Mouse (Mus musculus) liver, embryonic 16.5 days (tissue): ENCODE measurements at regions not wholly inside any gene's neighbourhood (a gene's known extent, or its start where the extent isn't known, plus 50 kb on each side); places are given as distances from the start of the nearest gene placed in this dataset.

Source experiments
- ATAC-seq: fragments of 200-750 bp; cut with Nextera tagmentation; 2 replicates; pipeline ENCODE4 v1.8.0; 2017; ENCODE audit warnings: low read depth, mild to moderate bottlenecking, moderate number of reproducible peaks, moderate library complexity
- H3K27ac ChIP-seq: fragments of 300-500 bp; sonication (generic); 2 replicates; pipeline ENCODE4 v1.5.1; 2014; ENCODE audit warnings: mild to moderate bottlenecking, low read length
- H3K27me3 ChIP-seq: fragments of 300-500 bp; sonication (generic); 2 replicates; pipeline ENCODE4 v1.6.1; 2014; ENCODE audit warnings: low read depth, low read length, mixed read lengths; ENCODE audit not compliant: control insufficient read depth, insufficient read depth
- H3K36me3 ChIP-seq: fragments of 300-500 bp; sonication (generic); 2 replicates; pipeline ENCODE4 v1.6.1; 2014; ENCODE audit warnings: mild to moderate bottlenecking; ENCODE audit not compliant: control insufficient read depth, insufficient read depth
- H3K4me1 ChIP-seq: fragments of 300-500 bp; sonication (generic); 2 replicates; pipeline ENCODE4 v1.6.1; 2014; ENCODE audit warnings: low read depth, low read length, mixed read lengths; ENCODE audit not compliant: control insufficient read depth
- H3K4me2 ChIP-seq: fragments of 300-500 bp; sonication (generic); 2 replicates; pipeline ENCODE4 v1.6.1; 2014; ENCODE audit warnings: low read depth, low read length, mixed read lengths
- H3K4me3 ChIP-seq: fragments of 300-500 bp; sonication (generic); 2 replicates; pipeline ENCODE4 v1.5.1; 2014; ENCODE audit warnings: low read depth, mild to moderate bottlenecking, low read length
- H3K9ac ChIP-seq: fragments of 300-500 bp; sonication (generic); 2 replicates; pipeline ENCODE4 v1.6.1; 2014; ENCODE audit warnings: low read depth, low read length
- H3K9me3 ChIP-seq: fragments of 300-500 bp; sonication (generic); replicated peaks from 2 replicates; pipeline ENCODE4 v1.6.1; 2016; ENCODE audit warnings: low read length; ENCODE audit not compliant: control insufficient read depth
- WGBS: fragments of 180-500 bp; shearing (Covaris S2); extraction: QIAGEN DNeasy Blood & Tissue Kit; methylation state at CpG from one replicate; pipeline ENCODE4 v1.1.7; 2014; ENCODE audit not compliant: insufficient replicate concordance; 5-methylcytosine and 5-hydroxymethylcytosine counted together

DNA sequence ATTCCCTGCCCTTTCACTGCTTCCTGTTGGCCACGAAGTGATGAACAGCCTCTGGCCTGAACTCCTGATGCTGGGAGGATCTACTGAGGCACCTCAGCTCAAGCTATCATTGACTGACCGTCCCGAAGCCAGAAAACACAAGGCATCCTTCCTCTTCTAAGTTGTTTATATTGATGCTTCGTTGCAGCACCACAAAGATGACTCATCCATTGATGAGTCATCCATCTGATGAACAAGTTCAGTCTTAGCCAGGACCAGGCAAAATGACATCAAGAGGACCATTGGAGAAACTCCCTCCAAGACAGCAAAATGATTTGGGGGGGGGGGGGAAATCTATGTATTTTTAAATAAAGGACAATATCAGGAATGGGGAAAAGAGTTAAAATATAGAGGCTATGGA is 144.5 kb downstream of the Rab28 start:
- Histone ChIP-seq H3K4me3 (no peak overlapping the region), H3K27ac (no peak overlapping the region), H3K4me2 (no peak overlapping the region), H3K27me3 (no peaks in the 10 kb centered on the region), H3K9me3 (no peaks in the 10 kb centered on the region), H3K36me3 (no peaks in the 10 kb centered on the region), H3K9ac (no peak overlapping the region), H3K4me1 (no peaks in the 10 kb centered on the region)
- 35% methylated on average over 4 of the region's 4 CpGs for WGBS
- ATAC-seq = no peak

DNA sequence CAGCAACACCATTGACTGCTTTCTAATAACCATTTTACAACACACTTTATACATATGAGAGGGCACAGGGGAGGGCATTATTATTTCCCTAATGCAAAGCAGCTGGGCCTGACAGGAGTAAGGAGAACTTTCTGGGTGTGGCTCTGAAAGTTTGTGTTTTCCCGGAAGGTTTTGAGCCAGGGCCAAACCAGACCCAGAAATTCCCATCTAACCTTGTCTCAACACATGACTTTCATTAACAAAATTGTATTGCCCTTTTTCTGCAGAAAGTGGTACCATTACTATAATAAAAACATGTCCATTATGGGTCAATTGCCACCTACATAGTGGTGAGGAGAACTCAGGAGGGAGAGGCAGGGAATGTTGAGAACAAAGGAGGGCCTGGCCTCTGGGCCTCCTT is 145.7 kb downstream of the Rab28 start:
- H3K4me1 ChIP-seq = no peaks in the 10 kb centered on the region
- ATAC-seq = no peak
- WGBS = 64% methylated on average over 1 of the region's 1 CpGs
- H3K4me3 ChIP-seq = no peak overlapping the region
- H3K9me3 ChIP-seq = no peaks in the 10 kb centered on the region
- no peak overlapping the region for H3K9ac ChIP-seq
- H3K36me3 ChIP-seq = no peaks in the 10 kb centered on the region
- H3K27ac ChIP-seq = no peak overlapping the region
- no peaks in the 10 kb centered on the region for H3K27me3 ChIP-seq
- H3K4me2 ChIP-seq = no peak overlapping the region

DNA sequence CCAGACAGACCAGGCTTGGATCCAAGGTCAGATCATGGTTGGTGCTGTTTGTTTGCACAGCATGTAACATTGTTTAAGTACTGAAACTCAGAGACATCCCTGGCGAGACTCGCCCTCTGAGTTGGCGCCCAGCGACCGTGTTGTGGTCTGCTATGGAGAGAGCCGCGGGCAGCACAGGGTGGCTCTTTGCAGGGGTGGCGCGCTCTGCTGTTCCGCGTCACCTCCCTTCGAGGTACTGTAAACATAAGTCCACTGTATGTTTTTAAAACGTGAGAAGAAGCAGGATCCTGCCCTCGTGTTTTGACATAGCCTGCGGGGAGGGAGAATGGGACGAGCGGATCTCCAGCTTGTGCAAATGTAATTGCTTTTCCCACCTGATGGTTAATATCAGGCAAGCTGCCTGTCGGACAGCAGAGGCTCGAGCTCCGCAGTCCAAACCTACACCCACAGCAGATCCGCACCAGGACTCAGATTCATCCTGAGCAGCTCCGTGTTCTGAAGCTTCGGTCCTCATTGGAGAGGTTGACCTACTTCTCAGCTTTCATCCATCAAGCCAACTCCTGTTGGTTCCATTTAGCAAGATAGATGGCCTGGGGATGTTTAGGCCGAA is 151.2 kb downstream of the Rab28 start:
- H3K9me3 ChIP-seq = no peaks in the 10 kb centered on the region
- H3K36me3 ChIP-seq = no peaks in the 10 kb centered on the region
- H3K4me3 ChIP-seq = no peak overlapping the region
- no peak overlapping the region for H3K27ac ChIP-seq
- no peaks in the 10 kb centered on the region for H3K27me3 ChIP-seq
- no peak overlapping the region for H3K9ac ChIP-seq
- H3K4me1 ChIP-seq = no peaks in the 10 kb centered on the region
- peak overlapping the region; percentile 23; the same call in 1 of the 2 replicates for H3K4me2 ChIP-seq
- WGBS = 48% methylated on average over 24 of the region's 24 CpGs
- ATAC-seq = no peak

DNA sequence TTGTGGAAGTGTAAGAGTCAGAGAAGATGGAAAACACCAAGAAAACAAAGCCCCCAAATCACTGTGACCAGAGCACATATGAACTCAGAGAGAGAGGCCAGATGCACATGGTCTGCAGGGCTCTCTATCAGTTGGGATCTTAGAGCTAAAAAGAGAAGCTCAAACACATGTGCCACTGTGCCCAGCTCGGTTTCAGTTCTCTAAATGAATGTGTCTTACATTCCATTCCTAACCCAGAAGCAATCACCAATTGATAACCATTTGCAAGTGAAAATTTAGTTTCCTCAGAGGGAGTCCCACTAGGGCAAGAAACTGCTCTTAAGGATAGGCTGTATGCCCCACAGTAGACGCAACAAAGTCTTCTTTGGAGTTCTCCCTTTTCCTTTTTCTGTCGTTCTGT is 153.6 kb downstream of the Rab28 start:
- Histone ChIP-seq H3K4me2 (no peak overlapping the region), H3K36me3 (no peaks in the 10 kb centered on the region), H3K9ac (no peak overlapping the region), H3K4me3 (no peak overlapping the region), H3K27me3 (no peaks in the 10 kb centered on the region), H3K27ac (no peak overlapping the region), H3K9me3 (no peaks in the 10 kb centered on the region), H3K4me1 (no peaks in the 10 kb centered on the region)
- 53% methylated on average over 3 of the region's 3 CpGs for WGBS
- ATAC-seq = no peak

DNA sequence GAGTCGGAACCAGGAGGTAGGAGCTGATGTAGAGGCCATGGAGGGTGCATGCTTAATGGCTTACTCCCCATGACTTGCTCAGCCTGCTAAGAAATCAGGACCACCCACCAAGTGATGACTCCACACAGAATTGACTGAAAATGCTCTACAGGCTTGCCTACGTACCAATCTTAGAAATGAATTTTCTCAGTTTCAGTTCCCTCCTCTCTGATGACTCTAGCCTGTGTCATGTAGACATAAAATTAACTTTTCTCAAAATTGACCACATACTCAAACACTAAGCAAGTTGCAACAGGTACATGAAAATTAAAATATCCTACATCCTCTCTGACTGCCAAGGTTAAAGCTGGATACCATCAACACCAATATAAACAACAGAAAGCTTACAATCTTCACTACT is 157.9 kb downstream of the Rab28 start:
- 53% methylated on average over 2 of the region's 2 CpGs for WGBS
- no peak for ATAC-seq
- no peak overlapping the region for H3K27ac ChIP-seq
- no peak overlapping the region for H3K9ac ChIP-seq
- H3K4me3 ChIP-seq = no peak overlapping the region
- H3K27me3 ChIP-seq = no peaks in the 10 kb centered on the region
- H3K36me3 ChIP-seq = no peaks in the 10 kb centered on the region
- no peaks in the 10 kb centered on the region for H3K4me1 ChIP-seq
- H3K9me3 ChIP-seq = no peaks in the 10 kb centered on the region
- no peak overlapping the region for H3K4me2 ChIP-seq

DNA sequence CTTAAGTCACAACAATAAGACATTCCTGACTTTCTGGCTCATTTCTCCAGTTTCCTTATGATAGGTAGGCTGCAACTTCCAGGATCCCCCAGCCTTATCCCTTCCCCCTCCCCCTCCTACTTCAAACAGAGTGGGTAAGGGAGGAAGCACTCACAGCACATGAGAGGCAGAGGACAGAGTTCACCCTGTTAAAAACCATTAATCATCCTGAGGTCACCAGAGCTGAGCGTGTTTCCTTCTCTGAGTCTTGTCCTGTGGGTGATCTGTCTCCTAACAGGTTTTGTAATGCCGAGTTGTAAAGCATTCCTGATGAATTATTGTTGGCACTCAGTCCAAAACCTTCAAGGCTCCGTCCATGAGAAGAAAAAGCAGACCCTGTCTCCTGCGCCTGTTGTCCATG is 161.0 kb downstream of the Rab28 start:
- no peaks in the 10 kb centered on the region for H3K4me1 ChIP-seq
- no peaks in the 10 kb centered on the region for H3K9me3 ChIP-seq
- H3K27me3 ChIP-seq = no peaks in the 10 kb centered on the region
- no peak overlapping the region for H3K9ac ChIP-seq
- no peak overlapping the region for H3K27ac ChIP-seq
- H3K4me2 ChIP-seq = no peak overlapping the region
- ATAC-seq = no peak
- 31% methylated on average over 4 of the region's 4 CpGs for WGBS
- no peaks in the 10 kb centered on the region for H3K36me3 ChIP-seq
- no peak overlapping the region for H3K4me3 ChIP-seq

DNA sequence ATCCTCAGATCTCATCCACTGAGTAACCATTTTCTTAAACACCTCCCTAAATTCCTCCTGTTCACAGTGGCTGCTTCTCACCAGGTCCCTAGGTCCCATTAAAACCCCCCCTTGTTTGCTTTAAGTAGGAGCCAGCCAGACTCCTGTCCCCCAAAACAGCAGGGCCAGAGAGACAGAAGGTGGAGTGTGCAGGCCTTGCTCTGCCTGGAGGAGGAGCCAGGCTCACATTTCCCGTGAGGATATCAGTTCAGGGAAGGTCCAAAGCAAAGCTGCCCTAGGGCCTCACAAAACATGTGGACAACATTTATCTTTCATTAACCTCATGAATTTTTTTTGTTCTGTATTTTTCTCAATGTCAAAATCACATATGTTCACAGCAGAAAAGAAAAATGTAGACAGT is 167.2 kb downstream of the Rab28 start:
- no peak for ATAC-seq
- 11% methylated on average over 1 of the region's 1 CpGs for WGBS

DNA sequence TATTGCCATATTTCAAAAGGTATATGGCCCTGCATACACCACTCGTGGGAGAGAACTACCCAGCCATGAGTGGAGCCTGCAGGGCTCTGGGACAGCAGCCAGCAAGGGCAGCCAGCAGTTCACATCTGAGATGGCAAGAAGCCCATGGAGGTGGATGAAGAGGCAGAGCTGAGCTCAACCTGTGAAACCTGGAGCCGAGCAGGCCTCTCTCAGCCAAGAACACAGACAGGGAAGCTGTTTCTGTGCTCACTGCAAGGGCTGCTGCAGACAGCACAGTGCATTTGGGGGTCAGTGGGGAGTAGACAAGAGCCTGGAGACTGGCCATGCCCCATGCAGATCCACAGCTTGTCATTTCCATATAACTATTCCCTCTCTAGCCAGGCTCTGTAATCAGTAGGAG is 173.4 kb downstream of the Rab28 start:
- no peak overlapping the region for H3K4me3 ChIP-seq
- no peaks in the 10 kb centered on the region for H3K9me3 ChIP-seq
- H3K9ac ChIP-seq = no peak overlapping the region
- no peaks in the 10 kb centered on the region for H3K36me3 ChIP-seq
- H3K27me3 ChIP-seq = no peaks in the 10 kb centered on the region
- no peak for ATAC-seq
- no peak overlapping the region for H3K4me2 ChIP-seq
- WGBS = 53% methylated on average over 2 of the region's 2 CpGs
- H3K27ac ChIP-seq = no peak overlapping the region
- no peaks in the 10 kb centered on the region for H3K4me1 ChIP-seq

More for the DNA sequence above, 167.2 kb downstream of the Rab28 start:
- Histone ChIP-seq H3K27me3 (no peaks in the 10 kb centered on the region), H3K9ac (no peak overlapping the region), H3K9me3 (no peaks in the 10 kb centered on the region), H3K4me2 (no peak overlapping the region), H3K36me3 (no peaks in the 10 kb centered on the region), H3K4me3 (no peak overlapping the region), H3K4me1 (no peaks in the 10 kb centered on the region), H3K27ac (no peak overlapping the region)
